23 mouse cellular contexts compared by ENCODE assay signal in genomic region chr11:34405311-34405710, GRCm38 (mm10).
"Had no signal": no experiment of that assay in that cellular context is flagged by ENCODE, and none has a peak within 500 bp of the region (broad histone marks: within the 10 kb centered on the region; RNA-seq: fewer than 3 reads in every experiment).

No protein-coding gene starts in this region.

- H3K4me3 ChIP-seq: layer of hippocampus, adult 2 months; limb, embryonic 12.5 days; limb, embryonic 15.5 days; midbrain, embryonic 12.5 days; myocyte; neural tube, embryonic 13.5 days had no signal

- H3K4me2 ChIP-seq: limb, embryonic 12.5 days; limb, embryonic 15.5 days; liver, embryonic 11.5 days; lung, embryonic 14.5 days; midbrain, embryonic 12.5 days; neural tube, embryonic 13.5 days had no signal

- H3K36me3 ChIP-seq: limb, embryonic 12.5 days; limb, embryonic 15.5 days; midbrain, embryonic 12.5 days; neural tube, embryonic 13.5 days had no signal

- H3K27me3 ChIP-seq: limb, embryonic 15.5 days had no signal

- H3K4me1 ChIP-seq: limb, embryonic 12.5 days; limb, embryonic 15.5 days; neural tube, embryonic 13.5 days had no signal

- ATAC-seq: liver, postnatal 0 days; lung, postnatal 0 days; midbrain, embryonic 16.5 days had no signal

- H3K9ac ChIP-seq: limb, embryonic 12.5 days; limb, embryonic 15.5 days; liver, embryonic 14.5 days; liver, postnatal 0 days; lung, embryonic 14.5 days; midbrain, embryonic 12.5 days; neural tube, embryonic 13.5 days had no signal

- H3K27ac ChIP-seq: kidney, postnatal 0 days; layer of hippocampus, adult 2 months; limb, embryonic 12.5 days; limb, embryonic 15.5 days; liver, embryonic 14.5 days; macrophage; midbrain, embryonic 12.5 days; neural tube, embryonic 13.5 days; stomach, postnatal 0 days had no signal

- H3K9me3 ChIP-seq: limb, embryonic 12.5 days; limb, embryonic 15.5 days; midbrain, embryonic 12.5 days; neural tube, embryonic 13.5 days had no signal

- DNase-seq: kidney, adult 2 months; kidney, postnatal 25 days; layer of hippocampus, adult 9-11 months; liver, postnatal 0 days; lung, embryonic 14.5 days; right cerebral cortex, postnatal 25 days; spleen, adult 18-20 months; thymus, adult 2 months; thymus, postnatal 14 days; thymus, postnatal 4 days had no signal
